Mouse (Mus musculus) left cerebral cortex, adult 18-20 months (tissue): ENCODE measurements at regions not wholly inside any gene's neighbourhood (a gene's known extent, or its start where the extent isn't known, plus 50 kb on each side); places are given as distances from the start of the nearest gene placed in this dataset.

Experiments
- DNase-seq, 2 experiments: peaks; one replicate each; pipeline ENCODE4 v3.0.0; 2021 to 2022; ENCODE audit warnings: low spot score in 2 of 2, mixed read lengths in 1 of 2

DNA sequence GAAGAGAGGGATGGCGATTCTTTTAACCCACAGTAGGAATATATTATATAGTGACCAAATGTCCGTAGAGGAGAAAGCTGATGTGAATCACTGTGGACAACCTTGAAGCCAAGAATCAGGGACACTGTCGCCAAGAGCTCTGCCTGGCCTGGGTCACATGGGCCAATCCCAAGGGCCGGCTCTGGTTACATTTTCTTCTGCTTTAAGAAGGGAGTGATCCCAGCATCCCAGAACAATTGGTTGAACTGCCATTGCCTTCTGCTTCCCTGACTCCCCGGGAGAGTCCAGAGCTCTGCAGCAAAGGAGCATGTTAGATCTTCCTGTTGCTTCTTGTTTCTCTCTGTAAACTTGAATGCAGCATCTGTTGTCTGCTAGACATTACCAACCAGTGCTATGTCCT, 126.0 kb upstream of the Map1b start:
- no peak for DNase-seq

DNA sequence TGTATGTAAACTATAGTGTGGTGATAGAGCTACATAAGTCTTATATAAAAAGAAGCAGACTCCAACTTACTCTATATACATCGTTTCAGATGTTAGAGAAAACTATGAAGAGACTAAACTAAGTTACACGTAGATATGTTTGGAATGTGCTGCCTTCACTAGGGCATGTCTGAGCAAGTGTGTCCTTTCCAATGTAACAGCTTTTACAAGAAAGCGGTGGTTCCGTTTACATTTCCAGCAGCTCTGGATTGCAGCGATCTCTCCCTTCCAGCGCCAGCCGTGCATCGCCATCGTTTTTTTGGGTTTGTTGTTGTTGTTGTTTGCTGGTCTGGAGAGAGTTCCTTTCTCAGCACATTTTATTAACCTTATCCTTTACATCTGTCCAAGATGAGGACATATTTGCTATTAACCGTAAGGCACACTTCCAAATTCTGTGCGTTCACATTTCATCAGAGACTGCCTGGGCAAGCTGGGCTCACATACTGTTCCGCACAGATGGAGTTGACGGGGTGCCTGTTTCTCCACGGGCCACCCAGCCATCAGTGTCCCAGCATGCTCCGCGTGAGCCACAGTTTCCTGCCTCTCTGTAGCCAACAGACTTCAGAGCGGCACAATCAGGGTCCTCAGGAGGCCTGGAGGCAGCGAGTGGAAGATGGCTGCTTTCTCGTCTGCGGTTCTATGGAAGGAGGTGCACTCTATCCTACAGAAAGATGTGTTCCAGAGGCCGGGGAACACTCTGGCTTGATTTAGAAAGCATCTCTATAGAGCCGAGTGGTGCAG, 125.2 kb upstream of the Map1b start:
- DNase-seq = peak; percentile 24 to 27

DNA sequence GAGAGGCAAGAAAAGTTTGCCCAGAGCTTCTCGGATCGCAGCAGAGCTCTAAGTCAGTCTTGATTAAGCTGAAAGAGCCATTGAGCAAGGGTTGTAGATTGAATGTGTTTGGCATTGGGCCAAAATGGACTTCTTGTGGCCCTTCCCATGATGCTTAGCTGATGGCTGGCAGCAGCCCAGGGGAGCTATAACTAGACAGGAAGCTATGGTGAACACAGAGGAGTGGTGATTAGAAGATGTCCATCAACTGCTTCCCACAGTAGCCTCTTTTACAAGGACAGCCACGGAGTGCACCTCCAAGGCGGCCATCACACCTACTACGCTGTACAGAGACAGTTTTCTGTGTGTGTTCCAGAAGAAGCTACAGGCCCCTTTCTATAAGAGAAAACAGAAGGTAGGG, 116.4 kb upstream of the Map1b start:
- no peak for DNase-seq

DNA sequence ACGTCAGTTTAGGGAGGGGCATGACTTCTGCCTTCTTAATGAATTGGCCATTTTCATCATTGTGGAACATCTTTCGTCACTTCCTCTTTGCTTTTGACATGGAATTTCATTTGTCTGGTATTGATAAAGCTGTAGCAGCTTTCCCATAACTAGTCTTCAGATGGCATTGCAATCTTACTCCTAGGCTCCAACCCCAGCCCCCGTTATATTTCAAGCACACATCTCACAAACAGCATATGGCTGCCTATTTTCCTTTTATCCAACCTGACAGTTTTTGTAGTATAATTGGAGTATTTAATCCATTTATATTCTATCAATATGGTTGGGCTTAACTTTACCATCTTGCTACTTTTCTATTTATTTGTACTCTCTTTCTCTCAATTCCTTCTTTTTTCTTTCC, 114.5 kb upstream of the Map1b start:
- no peak for DNase-seq

DNA sequence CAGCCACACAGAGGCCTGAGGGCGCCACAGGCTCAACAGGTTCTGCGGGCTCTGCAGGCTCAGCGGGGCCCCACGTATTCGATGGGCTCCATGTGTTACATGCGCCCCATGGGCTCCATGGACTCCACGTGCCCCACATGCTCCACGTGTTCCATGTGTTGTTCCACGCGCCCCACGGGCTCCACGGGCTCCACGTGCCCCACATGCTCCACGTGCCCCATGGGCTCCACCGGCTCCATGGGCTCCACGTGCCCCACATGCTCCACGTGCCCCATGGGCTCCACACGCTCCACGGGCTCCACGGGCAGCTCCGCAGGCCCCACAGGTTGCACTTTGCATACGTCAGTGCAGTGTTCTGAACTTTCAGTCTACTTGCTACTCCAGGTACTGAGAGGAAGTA, 114.0 kb upstream of the Map1b start:
- no peak for DNase-seq

DNA sequence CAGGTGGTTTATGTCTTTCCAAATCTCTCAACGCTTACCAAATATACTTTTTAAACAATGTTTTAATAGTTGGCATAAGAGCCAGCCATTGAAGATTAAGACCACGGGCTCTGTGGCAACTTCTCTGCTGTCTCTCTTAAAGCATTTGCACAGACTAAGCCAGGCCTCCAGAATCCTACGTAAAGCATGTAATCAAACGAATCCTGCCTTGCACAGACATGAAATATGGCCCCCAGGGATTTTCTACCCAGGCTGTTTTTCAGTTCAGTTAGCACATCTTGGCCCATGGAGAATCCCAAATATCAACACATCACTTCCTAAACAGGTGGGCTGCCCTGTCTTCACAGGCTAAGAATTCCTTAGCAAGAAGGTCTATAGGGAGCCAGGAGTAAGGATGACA, 108.9 kb upstream of the Map1b start:
- no peak for DNase-seq

DNA sequence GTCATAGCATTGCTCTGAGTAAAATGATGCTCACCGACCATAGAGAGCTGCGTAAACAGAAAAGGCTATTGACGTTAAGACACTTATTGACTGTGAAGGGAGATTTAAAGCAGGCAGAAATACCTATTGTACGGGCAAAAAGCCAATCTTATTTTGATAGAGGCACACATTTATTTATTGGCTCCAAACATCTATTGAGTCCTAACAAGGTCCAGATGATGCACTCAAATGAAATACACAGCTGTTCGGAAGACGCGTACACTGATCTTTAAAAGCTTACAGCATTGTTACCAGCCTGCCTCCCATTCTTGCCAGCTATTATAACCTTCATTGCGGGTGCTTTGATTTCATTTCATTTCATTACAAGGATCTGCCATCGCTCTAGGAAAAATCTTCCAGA, 102.0 kb upstream of the Map1b start:
- no peak for DNase-seq

DNA sequence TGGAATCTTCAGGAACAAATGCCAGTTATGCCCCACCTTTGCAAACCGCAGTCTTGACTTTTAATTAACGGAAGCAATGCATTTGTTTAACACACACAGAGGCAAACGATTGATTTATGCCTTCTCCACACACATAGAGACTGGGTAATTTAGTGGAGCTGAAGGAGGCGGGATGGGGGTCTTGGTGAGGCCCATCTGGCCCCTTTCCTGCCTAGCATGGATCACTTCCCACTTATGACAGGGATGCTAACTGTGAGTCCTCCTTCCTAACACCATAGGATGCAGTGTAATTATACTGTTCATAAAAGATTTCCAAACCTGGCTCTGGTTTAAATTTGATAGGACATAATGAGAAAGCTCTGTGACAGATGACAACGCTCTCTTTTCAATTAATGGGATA, 101.1 kb upstream of the Map1b start:
- DNase-seq = no peak

DNA sequence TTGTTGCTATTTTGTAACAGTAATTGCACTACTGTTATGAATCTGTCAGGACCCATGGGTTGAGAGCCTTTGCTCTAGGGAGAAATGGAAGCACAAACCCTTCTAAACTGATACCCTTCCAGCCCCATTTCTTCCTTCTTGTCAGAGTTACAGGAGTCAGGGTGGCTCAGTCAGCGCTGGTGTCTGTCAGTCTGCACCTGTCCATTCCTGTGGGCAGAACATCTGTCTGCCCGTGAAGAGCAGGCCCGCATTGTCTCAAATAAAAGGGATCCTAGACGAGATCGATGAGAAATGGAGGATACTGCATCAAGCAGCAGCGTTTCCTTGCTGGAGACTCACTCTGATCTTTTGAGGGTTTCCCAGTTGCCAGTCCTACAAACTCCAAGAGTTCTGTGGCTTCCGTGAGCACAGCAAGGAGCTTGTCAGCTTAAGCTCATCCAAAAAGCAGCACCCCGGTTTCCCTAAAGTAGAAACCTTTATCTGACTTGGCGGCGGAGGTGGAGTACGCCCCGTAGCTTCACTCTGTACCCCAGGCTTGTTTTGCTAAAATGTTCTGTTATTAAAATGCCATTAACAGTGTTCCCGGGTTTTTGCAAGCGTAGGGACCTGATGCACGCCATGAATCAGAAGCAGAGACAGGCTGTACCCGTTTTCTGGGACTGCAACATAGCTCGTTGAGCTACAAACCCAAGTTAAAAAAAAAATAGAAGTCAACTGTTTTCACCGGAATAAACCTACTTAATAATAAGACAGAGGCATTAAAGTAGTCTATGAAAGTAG, 95.6 kb upstream of the Map1b start:
- no peak for DNase-seq

DNA sequence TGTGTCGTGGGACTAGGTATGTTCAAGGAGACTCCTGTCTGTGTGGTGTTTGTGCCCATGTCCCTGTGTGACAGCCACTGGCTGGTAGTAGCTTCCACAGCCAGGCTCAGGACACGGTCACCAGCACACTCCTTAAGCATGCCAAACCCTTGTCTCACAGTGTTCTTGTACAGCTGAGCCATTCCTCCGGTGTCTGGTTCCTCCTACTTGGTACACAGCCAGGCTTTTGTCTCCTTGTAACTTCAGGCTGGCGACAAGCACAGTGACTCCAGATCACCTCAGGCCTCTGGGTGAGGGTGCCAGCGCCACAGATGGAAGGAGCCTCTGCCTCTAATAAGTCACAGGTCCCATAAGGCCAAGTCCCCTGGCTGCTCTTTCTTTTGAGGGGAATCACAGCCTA, 94.2 kb upstream of the Map1b start:
- DNase-seq = no peak

DNA sequence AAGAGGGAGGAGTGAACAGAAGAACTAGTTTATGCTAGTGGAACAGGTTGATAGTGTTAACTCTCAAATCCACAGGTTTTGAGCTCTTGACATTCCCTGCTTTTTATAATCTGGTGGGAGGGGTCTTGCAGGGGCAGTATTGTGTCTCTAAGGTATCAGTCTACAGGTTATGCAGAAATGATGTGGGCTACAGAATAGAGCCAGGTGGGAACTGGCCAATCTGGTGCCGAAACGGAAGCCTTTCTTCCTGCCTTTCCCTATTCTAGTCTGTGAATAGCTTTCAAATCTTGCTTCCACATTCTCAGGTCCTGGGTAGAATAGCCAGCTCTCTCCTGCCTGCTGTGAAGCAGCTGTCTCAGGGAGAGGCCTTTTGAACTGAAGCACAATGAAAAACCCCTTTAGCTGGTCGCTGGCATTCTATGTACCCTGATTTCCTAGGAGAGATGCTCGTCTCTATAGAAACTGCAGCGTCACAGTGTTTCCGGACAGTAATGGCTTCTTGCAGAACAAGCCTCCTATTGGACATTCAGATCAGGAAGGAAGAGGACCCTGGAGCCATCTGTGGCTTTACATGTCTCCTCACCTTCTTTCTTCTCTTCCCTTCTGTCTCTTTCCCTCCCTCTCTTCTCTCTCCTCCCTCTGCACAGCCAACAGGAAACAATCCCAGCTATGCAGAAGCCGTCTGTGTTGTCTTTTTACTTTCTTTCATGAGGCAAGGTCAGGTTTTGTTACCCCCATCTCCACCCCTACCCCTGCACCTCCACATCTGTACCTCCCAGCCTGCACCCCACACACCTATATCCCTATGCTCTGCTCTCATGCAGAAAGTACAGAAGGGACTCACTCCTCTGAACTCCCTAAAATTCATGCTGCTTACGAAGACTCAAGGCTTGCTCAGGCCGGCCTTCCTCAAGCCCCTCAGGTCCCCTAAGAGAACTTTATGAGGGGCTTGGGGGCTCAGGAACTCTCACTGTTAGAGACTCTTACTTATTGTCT, 93.1 kb upstream of the Map1b start:
- no peak for DNase-seq

DNA sequence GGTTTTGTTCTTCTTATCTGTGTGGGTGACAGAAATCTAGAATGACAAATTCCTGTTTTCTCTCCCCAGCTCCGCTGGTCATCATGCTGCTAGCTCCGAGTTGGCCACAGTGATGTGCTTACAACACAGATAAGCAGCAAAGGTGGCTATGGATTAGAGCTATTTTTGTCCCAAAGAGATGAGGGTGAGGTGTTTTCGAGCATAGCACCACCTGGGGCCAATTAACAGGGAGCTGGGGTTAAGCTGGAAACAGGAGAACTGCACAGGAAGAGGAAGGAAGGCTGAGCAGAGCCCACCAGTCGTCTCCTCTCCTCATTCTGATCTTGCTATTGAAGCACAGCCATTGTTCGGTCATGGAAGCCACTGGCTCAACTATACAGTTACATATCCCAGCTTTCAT, 92.3 kb upstream of the Map1b start:
- no peak for DNase-seq

DNA sequence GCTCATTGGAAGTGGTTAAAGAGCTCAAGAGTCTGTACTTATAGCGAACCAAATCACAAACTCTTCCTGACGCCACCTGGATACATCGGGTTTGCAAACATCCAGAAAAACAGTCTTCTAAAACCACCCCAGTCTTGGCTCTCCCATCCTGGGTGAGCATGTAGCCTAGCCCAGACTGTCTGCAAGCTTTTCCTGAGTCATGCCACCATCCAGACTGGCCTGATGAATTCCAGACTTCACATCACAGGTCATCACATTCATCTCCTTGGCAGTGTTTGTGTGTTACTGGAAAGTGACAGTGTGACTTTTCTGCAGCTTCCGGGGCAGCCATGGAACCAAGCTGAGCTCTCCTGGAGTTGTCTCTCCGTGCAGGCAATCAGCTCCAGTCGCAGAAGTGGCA, 90.9 kb upstream of the Map1b start:
- no peak for DNase-seq

DNA sequence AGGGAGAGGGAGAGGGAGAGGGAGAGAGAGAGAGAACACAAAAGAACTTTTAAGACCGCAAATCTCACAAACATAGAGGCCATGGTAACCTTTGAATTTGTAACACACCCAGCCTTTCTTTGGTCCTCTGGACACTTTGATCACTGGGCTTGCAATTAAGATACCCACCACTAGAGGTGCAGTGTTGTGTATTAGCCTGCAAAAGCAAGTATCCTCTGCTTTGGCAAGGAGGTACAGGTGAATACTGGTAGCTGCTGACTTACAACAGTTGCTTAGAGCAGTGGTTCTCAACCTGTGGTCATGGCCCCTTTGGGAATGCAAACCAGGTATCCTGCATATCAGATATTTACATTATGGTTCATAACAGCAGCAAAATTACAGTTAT, 90.3 kb upstream of the Map1b start:
- DNase-seq = no peak

DNA sequence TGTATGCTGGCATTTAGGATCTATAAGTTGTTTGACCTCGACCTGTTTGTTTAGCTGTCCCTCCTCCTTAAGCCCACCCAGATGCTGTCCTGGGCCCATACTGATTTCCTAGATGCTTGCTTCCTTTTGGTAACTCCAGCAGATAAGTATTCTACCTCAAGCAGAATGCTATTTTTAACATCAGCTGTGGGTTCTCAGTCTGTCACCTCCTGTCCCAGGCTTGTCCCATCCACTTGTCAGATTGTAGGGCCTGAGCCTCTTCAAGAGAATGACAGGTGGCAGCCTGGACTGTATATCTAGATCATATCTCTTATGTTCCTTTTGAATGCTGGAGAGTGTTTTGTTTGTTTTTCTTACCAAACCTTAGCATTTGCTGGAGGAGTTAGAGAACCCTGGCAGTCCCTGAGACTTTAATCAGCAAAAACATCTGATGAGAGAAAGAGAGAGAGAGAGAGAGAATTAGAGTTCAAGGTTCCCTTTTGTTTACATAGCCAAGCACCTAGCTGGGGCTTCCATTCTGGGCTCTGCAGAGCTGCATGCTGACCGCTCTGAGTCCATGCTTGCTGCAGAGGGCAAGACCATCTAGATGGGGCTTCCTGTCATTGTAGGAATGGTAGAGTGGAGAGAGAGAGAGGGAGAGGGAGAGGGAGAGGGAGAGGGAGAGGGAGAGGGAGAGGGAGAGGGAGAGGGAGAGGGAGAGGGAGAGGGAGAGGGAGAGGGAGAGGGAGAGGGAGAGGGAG, 89.7 kb upstream of the Map1b start:
- no peak for DNase-seq

DNA sequence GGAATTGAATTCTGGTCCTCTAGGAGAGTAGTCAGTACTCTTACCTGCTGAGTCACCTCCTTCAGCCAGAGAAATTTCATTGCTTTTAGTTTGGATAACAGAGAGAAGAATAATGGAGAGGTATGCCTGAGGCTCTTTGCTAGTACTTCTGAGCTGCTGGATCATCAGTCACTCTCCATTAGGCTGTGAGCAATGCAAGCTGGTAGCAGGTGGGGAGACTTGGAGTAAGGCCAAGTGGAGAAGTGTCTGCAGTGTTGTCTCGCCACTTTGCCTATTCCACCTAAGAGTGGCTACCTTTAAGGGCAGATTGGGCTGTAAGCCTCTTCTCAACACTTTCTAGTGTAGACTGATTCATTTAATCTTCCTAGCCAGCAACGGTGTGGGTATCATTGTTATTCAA, 81.6 kb upstream of the Map1b start:
- no peak for DNase-seq

DNA sequence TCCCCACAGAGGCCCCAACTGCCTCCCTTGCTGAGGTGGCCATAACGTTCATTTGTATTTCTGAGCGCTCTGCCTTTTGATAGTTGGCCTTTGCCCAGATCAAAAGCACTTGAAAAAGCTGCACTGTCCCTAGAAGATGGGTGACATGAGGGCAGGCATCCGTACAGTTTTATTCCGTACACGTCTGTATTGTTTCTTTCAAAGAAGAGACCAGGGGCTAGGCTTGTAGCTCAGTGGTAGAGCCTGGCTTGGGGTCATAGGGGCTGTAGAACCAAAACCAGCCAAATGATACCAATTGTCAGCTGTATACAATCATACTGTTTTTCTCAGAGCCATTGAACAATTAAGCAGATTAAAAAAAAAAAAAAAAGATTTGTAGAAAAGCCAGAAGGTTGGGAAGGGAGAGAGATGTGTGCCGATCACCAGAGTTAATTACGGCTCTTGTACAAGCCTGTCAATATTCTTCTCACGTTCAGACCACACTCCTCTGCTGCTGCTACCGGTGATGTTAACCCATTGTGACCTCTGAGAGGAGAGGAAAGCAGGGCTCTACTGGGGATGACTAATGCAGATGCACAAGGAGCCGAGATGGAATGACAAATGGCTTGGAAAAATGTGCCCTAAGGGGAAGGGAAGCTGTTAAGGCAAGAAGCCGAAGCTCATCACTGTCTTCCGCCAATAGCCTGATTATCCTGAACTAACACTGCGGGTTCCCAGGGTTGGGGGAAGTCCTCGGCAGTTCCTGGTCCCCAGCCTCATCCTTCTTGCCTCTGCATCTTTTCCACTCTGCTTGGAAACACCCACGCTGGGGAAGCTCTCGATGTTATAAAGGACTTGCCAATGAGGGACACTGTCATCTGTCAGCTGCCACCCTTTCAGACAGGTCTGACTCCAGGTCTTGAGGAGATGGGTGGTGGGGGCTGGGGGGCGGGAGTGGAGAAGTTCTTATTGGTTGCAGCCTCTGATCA, 77.8 kb upstream of the Map1b start:
- DNase-seq = no peak

DNA sequence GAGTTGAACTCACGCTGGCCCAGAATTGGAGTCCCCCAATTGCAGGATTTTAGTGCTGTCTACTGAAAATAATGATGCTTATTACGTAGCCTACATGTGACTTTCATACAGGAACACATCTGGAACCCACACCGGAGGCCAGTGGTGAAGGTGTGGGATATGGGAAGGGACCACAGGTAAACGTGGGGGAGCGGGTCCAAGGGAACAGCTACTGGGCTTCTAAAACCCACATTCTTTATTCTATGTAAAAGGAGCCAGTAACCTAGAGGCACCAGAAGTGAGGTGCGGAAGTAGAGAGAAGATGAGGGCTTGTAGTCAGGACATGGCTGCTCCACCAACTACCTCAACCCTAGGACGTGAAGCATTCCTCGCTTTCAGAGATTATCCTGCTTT, 76.9 kb upstream of the Map1b start:
- DNase-seq = no peak

DNA sequence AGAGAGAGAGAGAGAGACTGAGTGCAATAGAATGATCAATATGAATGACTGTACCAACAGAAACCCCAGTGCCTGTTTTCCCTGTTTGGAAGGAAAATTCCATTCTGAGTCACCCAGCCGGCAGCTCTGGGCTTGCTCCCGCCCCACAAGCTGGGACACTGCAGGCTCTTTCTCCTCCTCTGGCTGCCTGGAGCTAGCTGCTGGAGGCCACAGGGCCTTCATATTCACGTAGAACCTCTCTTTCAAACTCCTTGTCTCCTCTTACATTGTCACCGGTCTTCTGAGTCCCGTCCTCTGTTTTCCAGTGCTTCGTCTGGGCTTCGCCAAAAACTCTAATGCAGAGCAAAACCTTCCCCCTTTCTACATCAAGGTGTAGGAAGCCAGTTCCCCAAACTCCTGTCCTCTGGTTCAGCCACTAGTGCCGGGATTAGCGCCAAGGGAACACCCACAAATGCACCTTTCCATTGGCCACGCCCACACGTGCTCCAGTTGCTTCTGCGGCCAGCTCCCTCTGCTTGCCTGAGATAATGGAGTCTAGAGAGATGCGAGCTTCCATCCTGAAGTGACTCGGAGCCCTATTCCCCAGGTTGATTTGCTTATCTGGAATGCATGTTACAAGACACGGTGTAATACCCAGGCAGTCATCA, 76.4 kb upstream of the Map1b start:
- DNase-seq = peak; percentile 46 to 55
